Mouse (Mus musculus): ENCODE measurements around the gene Serf2. TPM values are rescaled to one million over a fixed set of nuclear protein-coding genes. Genes with fewer than 3 reads are reported as not detected.
"Not testable (repeated sequence)": the region's sequence is repeated elsewhere in the genome, so short reads cannot be mapped to it uniquely, and the experiment has no call there.

Serf2 gene
- polyA plus RNA-seq, 1 experiment from 2014 or later, result 297 TPM

GRCm38 (mm10) chr2:121473301-121474179 is 24.5 kb downstream of the Serf2 start, which contains the start of gene Mfap1b:
TSS of gene Mfap1b (minus strand) at chr2:121474067.
- H3K9me3 ChIP-seq (replicated peaks); H3K36me3 ChIP-seq; H3K27me3 ChIP-seq (replicated peaks): not testable (repeated sequence)
- ATAC-seq (ENCODE audit: low FRiP score), result peak; percentile 95
- Histone ChIP-seq H3K9ac (replicated peaks) (peak within 1 kb of the TSS; percentile 71), H3K4me1 (peaks cover 14% of the 10 kb centered on the region), H3K4me2 (peak within 1 kb of the TSS; percentile 79), H3K27ac (replicated peaks) (peak within 1 kb of the TSS; percentile 72), H3K4me3 (replicated peaks) (peak within 1 kb of the TSS; percentile 64)
- 8% methylated on average over 40 of the region's 41 CpGs for WGBS

GRCm38 (mm10) chr2:121474180-121474535 is 25.2 kb downstream of the Serf2 start:
- Histone ChIP-seq H3K36me3 (0 out of 2 replicates have a peak, but pooled peaks cover 5% of the 10 kb centered on the region), H3K9ac (replicated peaks) (0 out of 2 replicates have a peak overlapping the region, but pooled peaks have one; percentile 71), H3K4me1 (peaks cover 14% of the 10 kb centered on the region), H3K4me3 (replicated peaks) (peak overlapping the region; percentile 64), H3K27ac (replicated peaks) (peak overlapping the region; percentile 72), H3K9me3 (replicated peaks) (no peaks in the 10 kb centered on the region), H3K27me3 (replicated peaks) (no peaks in the 10 kb centered on the region), H3K4me2 (peak overlapping the region; percentile 79)
- 34% methylated on average over 8 of the region's 8 CpGs for WGBS
- no peak for ATAC-seq (ENCODE audit: low FRiP score)

- H3K9ac ChIP-seq (replicated peaks); H3K27me3 ChIP-seq (replicated peaks); H3K9me3 ChIP-seq (replicated peaks); H3K36me3 ChIP-seq; ATAC-seq (ENCODE audit: low FRiP score); H3K4me3 ChIP-seq (replicated peaks); H3K27ac ChIP-seq (replicated peaks); H3K4me2 ChIP-seq: not testable (repeated sequence)
- peaks cover 14% of the 10 kb centered on the region for H3K4me1 ChIP-seq
- WGBS, result 95% methylated on average over 2 of the region's 2 CpGs
These were observed 26.3 kb downstream of the Serf2 start for GRCm38 (mm10) chr2:121475306-121475705.

- WGBS, result 80% methylated on average over 3 of the region's 3 CpGs
- Histone ChIP-seq H3K36me3 (no peaks in the 10 kb centered on the region), H3K27me3 (replicated peaks) (no peaks in the 10 kb centered on the region), H3K4me1 (peaks cover 10% of the 10 kb centered on the region), H3K4me3 (replicated peaks) (no peak overlapping the region), H3K4me2 (no peak overlapping the region), H3K9ac (replicated peaks) (no peak overlapping the region), H3K9me3 (replicated peaks) (no peaks in the 10 kb centered on the region), H3K27ac (replicated peaks) (no peak overlapping the region)
- no peak for ATAC-seq (ENCODE audit: low FRiP score)
These were observed 28.7 kb downstream of the Serf2 start for GRCm38 (mm10) chr2:121477491-121478266.

- Histone ChIP-seq H3K4me1 (peaks cover 9% of the 10 kb centered on the region), H3K36me3 (no peaks in the 10 kb centered on the region), H3K27ac (replicated peaks) (no peak overlapping the region), H3K4me2 (no peak overlapping the region), H3K4me3 (replicated peaks) (no peak overlapping the region), H3K9ac (replicated peaks) (no peak overlapping the region), H3K27me3 (replicated peaks) (no peaks in the 10 kb centered on the region), H3K9me3 (replicated peaks) (no peaks in the 10 kb centered on the region)
- no peak for ATAC-seq (ENCODE audit: low FRiP score)
- WGBS, result 64% methylated on average over 3 of the region's 3 CpGs
These were observed 31.5 kb downstream of the Serf2 start for GRCm38 (mm10) chr2:121480498-121480897.

- not testable (repeated sequence) for H3K4me3 ChIP-seq (replicated peaks); H3K27ac ChIP-seq (replicated peaks); H3K9me3 ChIP-seq (replicated peaks); H3K4me2 ChIP-seq; H3K4me1 ChIP-seq; H3K9ac ChIP-seq (replicated peaks); ATAC-seq (ENCODE audit: low FRiP score); H3K36me3 ChIP-seq; H3K27me3 ChIP-seq (replicated peaks)
- WGBS, result 88% methylated on average over 13 of the region's 13 CpGs
These were observed 31.9 kb downstream of the Serf2 start for GRCm38 (mm10) chr2:121480916-121481315.

GRCm38 (mm10) chr2:121483576-121483975 is 34.6 kb downstream of the Serf2 start:
- Histone ChIP-seq H3K36me3 (no peaks in the 10 kb centered on the region), H3K9ac (replicated peaks) (no peak overlapping the region), H3K4me1 (peaks cover 9% of the 10 kb centered on the region), H3K9me3 (replicated peaks) (no peaks in the 10 kb centered on the region), H3K27me3 (replicated peaks) (no peaks in the 10 kb centered on the region), H3K27ac (replicated peaks) (no peak overlapping the region), H3K4me3 (replicated peaks) (no peak overlapping the region), H3K4me2 (no peak overlapping the region)
- WGBS, result 15% methylated on average over 8 of the region's 8 CpGs
- no peak for ATAC-seq (ENCODE audit: low FRiP score)

GRCm38 (mm10) chr2:121484403-121484802 is 35.4 kb downstream of the Serf2 start:
- 78% methylated on average over 2 of the region's 2 CpGs for WGBS
- not testable (repeated sequence) for ATAC-seq (ENCODE audit: low FRiP score); H3K27me3 ChIP-seq (replicated peaks)

GRCm38 (mm10) chr2:121501550-121501949 is 52.6 kb downstream of the Serf2 start:
- not testable (repeated sequence) for H3K36me3 ChIP-seq; H3K4me2 ChIP-seq; ATAC-seq (ENCODE audit: low FRiP score); H3K4me1 ChIP-seq; H3K9me3 ChIP-seq (replicated peaks); H3K27ac ChIP-seq (replicated peaks); H3K27me3 ChIP-seq (replicated peaks); H3K4me3 ChIP-seq (replicated peaks); H3K9ac ChIP-seq (replicated peaks)
- WGBS, result 81% methylated on average over 2 of the region's 6 CpGs

More at GRCm38 (mm10) chr2:121484403-121484802, 35.4 kb downstream of the Serf2 start:
- H3K9ac ChIP-seq (replicated peaks); H3K9me3 ChIP-seq (replicated peaks); H3K36me3 ChIP-seq; H3K4me2 ChIP-seq; H3K4me1 ChIP-seq; H3K4me3 ChIP-seq (replicated peaks); H3K27ac ChIP-seq (replicated peaks): not testable (repeated sequence)

- WGBS, result 5% methylated on average over 42 of the region's 42 CpGs
- peak within 1 kb of the TSS; percentile 69; the same call in 1 of the 2 replicates for H3K27ac ChIP-seq (replicated peaks)
- H3K27me3 ChIP-seq (replicated peaks), result not testable (repeated sequence)
These were observed 57.2 kb downstream of the Serf2 start, which contains the start of the genes Mfap1a and Wdr76 for GRCm38 (mm10) chr2:121505942-121506882. TSS of gene Mfap1a (minus strand) at chr2:121506665. TSS of gene Wdr76 (plus strand) at chr2:121506723.

More at GRCm38 (mm10) chr2:121505942-121506882, 57.2 kb downstream of the Serf2 start, which contains the start of the genes Mfap1a and Wdr76:
- H3K4me1 ChIP-seq, result peaks cover 19% of the 10 kb centered on the region
- H3K36me3 ChIP-seq; H3K9me3 ChIP-seq (replicated peaks): not testable (repeated sequence)
- peak; percentile 95 for ATAC-seq (ENCODE audit: low FRiP score)
- peak within 1 kb of the TSS; percentile 66 for H3K4me3 ChIP-seq (replicated peaks)
- peak within 1 kb of the TSS; percentile 74 for H3K9ac ChIP-seq (replicated peaks)
- H3K4me2 ChIP-seq, result peak within 1 kb of the TSS; percentile 76

All from neural tube, embryonic 15.5 days (tissue).